Mouse (Mus musculus) liver, embryonic 11.5 days (tissue): ENCODE data around the gene Lrmp. TPM values are rescaled to one million over a fixed set of nuclear protein-coding genes. Genes with fewer than 3 reads are reported as not detected.

Experiments used
- ATAC-seq: fragments of 200-750 bp; cut with Nextera tagmentation; replicated peaks from 2 replicates; pipeline ENCODE4 v1.8.0; 2017; ENCODE audit warnings: moderate number of reproducible peaks, mild to moderate bottlenecking, moderate TSS enrichment, moderate library complexity; ENCODE audit not compliant: low FRiP score
- DNase-seq: peaks from one replicate; pipeline ENCODE4 v3.0.0-alpha.2; 2017; ENCODE audit warnings: low spot score
- H3K27ac ChIP-seq: fragments of 300-500 bp; sonication (generic); 2 replicates; pipeline ENCODE4 v1.5.1; 2014; ENCODE audit warnings: mild to moderate bottlenecking, low read depth, low read length, control low read depth
- H3K27me3 ChIP-seq: fragments of 300-500 bp; sonication (generic); replicated peaks from 2 replicates; pipeline ENCODE4 v1.6.1; 2014; ENCODE audit warnings: low read length, mixed read lengths; ENCODE audit not compliant: control insufficient read depth, insufficient read depth
- H3K36me3 ChIP-seq: fragments of 300-500 bp; sonication (generic); 2 replicates; pipeline ENCODE4 v1.6.1; 2014; ENCODE audit warnings: mild to moderate bottlenecking, low read length, moderate library complexity, mixed read lengths; ENCODE audit not compliant: control insufficient read depth, insufficient read depth
- H3K4me1 ChIP-seq: fragments of 300-500 bp; sonication (generic); replicated peaks from 2 replicates; pipeline ENCODE4 v1.6.1; 2014; ENCODE audit warnings: low read length, mixed read lengths; ENCODE audit not compliant: control insufficient read depth, insufficient read depth
- H3K4me2 ChIP-seq: fragments of 300-500 bp; sonication (generic); 2 replicates; pipeline ENCODE4 v1.6.1; 2014; ENCODE audit warnings: mild to moderate bottlenecking, control low read depth, moderate library complexity
- H3K4me3 ChIP-seq: fragments of 300-500 bp; sonication (generic); 2 replicates; pipeline ENCODE4 v1.5.1; 2014; ENCODE audit warnings: low read depth, low read length, control low read depth
- H3K9ac ChIP-seq: fragments of 300-500 bp; sonication (generic); 2 replicates; pipeline ENCODE4 v1.6.1; 2014; ENCODE audit warnings: low read depth, low read length, control low read depth
- H3K9me3 ChIP-seq: fragments of 300-500 bp; sonication (generic); 2 replicates; pipeline ENCODE4 v1.6.1; 2016; ENCODE audit warnings: low read length, inconsistent platforms, mixed read lengths; ENCODE audit not compliant: control insufficient read depth
- WGBS: fragments of 180-500 bp; shearing (Covaris S2); extraction: QIAGEN DNeasy Blood & Tissue Kit; methylation state at CpG from one replicate; pipeline ENCODE4 v1.1.7; 2014; 5-methylcytosine and 5-hydroxymethylcytosine counted together
- polyA plus RNA-seq: library from polyadenylated mRNA; unstranded; fragments of >200 nt; fragmentation: Nextera tagmentation; extraction: Ambion mirVana; gene quantifications from 2 replicates; pipeline ENCODE4 v1.2.1, GENCODE M21; 2014

The Lrmp gene
- polyA plus RNA-seq, result 27.1 and 28.8 TPM in 2 replicates

DNA sequence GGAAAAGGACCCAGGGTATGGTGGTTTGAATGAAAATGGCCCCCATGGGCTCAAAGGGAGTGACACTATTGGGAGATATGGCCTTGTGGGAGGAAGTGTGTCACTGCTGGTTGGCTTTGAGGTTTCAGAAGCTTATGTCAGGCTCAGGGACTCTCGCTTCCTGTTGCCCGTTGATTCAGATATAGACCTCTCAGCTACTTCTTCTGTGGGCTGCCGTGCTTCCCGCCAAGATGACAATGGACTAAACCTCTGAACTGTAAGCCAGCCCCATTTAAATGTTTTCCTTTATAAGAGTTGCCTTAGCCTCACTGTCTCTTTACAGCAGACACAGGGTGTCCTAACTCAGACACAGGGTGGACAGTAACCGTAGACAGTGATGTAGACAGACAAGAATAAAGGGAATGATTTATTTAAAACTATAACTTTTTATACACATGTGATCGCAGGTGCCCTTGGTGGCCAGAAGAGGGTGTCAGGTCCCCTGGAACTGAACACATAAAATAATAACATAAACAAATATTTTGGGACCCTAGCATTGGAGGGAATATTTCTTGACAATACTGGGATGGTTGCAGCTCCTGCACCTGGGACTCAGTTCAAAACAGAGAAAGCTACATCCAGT is at the start of gene Lrmp:
Lrmp (plus strand) TSS at position 178 of the 622 bp plus-strand sequence.
- H3K4me1 ChIP-seq, result peaks cover 17% of the 10 kb centered on the region
- H3K36me3 ChIP-seq, result no peaks in the 10 kb centered on the region
- ATAC-seq, result no peak; the same call in 1 of the 2 replicates
- H3K9me3 ChIP-seq, result no peaks in the 10 kb centered on the region
- no peak for DNase-seq
- peak within 1 kb of the TSS; percentile 12; the same call in 1 of the 2 replicates for H3K4me2 ChIP-seq
- H3K27me3 ChIP-seq, result no peaks in the 10 kb centered on the region
- H3K27ac ChIP-seq, result peak within 1 kb of the TSS; percentile 69
- H3K4me3 ChIP-seq, result no peak within 1 kb of the TSS
- 0 out of 2 replicates have a peak within 1 kb of the TSS, but pooled peaks have one; percentile 27 for H3K9ac ChIP-seq
- 52% methylated on average over 6 of the region's 6 CpGs for WGBS

DNA sequence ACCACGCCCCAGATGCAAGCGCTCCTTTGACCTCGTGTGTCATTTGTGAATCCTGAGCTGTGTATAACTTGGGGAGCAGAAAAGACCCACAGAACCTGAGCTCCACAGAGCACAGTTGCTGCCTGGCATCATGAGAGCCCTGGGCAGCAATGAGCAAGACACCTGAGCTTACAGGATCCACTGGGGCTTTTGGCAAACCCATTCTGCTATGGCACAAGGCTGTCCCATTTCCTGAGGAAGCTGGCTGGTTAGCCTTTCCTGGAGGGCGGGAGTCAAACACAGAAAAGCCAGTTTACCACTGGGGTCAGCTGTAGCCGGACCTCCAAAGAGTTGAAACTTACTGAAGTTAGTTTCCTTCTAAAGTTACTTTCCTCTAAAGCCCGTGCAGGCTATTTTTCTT is 49.0 kb upstream of the Lrmp start:
- peak; percentile 18 for DNase-seq
- Histone ChIP-seq H3K4me2 (no peak overlapping the region), H3K36me3 (no peaks in the 10 kb centered on the region), H3K4me3 (no peak overlapping the region), H3K4me1 (no peaks in the 10 kb centered on the region), H3K27ac (no peak overlapping the region), H3K9ac (no peak overlapping the region), H3K27me3 (no peaks in the 10 kb centered on the region), H3K9me3 (no peaks in the 10 kb centered on the region)
- WGBS, result 62% methylated on average over 6 of the region's 6 CpGs
- no peak for ATAC-seq

DNA sequence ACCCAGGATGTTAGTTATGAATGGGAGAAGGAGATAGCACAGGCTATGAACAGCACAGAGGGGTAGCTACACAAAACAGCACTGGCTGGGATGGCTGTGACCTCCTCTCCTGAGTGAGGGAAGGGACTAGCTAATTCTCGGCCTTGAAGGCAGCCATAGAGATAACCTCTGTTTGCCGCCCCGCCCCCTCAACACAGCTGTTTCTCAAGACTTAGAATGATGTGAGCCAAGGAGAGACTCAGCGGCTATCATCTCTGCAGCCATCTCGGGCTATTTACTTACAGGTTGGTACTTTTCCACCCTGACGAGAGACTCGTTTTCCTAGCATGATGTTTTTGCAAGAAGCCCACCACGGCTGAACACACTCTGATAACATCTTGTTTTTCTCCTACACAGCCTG is 47.8 kb upstream of the Lrmp start:
- Histone ChIP-seq H3K4me2 (no peak overlapping the region), H3K27ac (no peak overlapping the region), H3K4me1 (no peaks in the 10 kb centered on the region), H3K9ac (no peak overlapping the region), H3K27me3 (no peaks in the 10 kb centered on the region), H3K9me3 (no peaks in the 10 kb centered on the region), H3K36me3 (no peaks in the 10 kb centered on the region), H3K4me3 (no peak overlapping the region)
- ATAC-seq (no peak), DNase-seq (peak; percentile 30)
- WGBS, result 56% methylated on average over 8 of the region's 8 CpGs

DNA sequence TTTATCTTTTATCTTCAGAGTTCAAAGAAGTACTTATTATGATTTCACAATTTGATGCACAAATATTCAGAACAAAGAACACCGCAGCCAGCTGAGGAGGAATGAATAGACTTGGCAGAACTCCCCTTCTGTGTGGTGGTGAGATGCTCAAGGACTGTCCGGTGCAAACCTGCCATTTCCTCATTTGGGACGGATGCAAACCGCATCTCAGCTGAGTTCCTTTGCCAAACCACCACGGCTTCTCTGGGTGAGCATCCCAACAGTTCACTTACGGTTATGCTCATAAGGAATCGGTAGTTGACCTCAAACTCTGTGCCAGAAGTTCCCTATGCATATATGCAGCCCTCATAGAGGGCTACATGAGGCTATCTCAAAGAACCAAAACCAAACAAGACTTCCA is 46.1 kb upstream of the Lrmp start:
- H3K27me3 ChIP-seq, result peaks cover 7% of the 10 kb centered on the region
- no peak overlapping the region for H3K9ac ChIP-seq
- no peak overlapping the region for H3K4me2 ChIP-seq
- H3K9me3 ChIP-seq, result no peaks in the 10 kb centered on the region
- H3K27ac ChIP-seq, result no peak overlapping the region
- DNase-seq, result no peak
- H3K4me1 ChIP-seq, result no peaks in the 10 kb centered on the region
- ATAC-seq, result no peak
- WGBS, result 77% methylated on average over 7 of the region's 7 CpGs
- H3K4me3 ChIP-seq, result no peak overlapping the region
- no peaks in the 10 kb centered on the region for H3K36me3 ChIP-seq

DNA sequence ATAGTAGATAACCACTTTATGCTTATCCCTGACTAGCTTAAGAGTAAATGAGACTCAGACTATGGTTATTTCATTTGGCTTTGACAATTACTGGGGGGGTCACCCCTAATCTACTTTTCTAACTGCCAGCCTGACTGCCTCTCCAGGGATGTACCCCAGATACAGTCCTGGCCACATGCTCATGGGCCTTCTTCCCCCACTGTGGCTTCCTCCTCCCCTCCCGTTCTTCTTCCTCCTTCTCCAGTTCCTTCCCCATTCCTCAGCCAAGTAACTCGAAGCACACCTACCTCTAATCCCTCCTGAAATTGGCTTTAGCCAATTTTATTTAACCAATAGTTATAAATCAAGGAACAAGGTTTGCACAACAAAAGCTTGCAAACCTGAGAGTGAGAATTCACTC is 45.5 kb upstream of the Lrmp start:
- no peak for DNase-seq
- Histone ChIP-seq H3K36me3 (no peaks in the 10 kb centered on the region), H3K9me3 (no peaks in the 10 kb centered on the region)

DNA sequence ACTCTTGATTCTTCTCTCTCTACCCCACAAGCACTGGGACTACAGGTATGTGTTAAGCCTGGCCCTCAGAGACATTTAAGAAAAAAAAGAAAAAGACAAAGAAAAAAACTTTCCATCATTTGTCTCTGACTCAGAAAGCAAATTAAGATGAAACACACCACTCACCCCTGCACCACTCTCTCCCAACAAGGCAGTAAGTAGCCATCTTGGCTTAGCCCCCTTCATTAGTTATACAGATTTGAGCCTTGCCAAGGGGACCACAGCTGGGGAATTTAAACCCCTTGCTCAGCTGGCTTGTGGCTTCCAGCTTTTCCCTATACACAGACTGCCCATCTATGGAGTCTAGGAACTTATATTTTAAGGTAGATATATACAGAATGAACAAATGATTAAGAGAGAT is 41.0 kb upstream of the Lrmp start:
- Histone ChIP-seq H3K27me3 (peaks cover 38% of the 10 kb centered on the region), H3K4me3 (no peak overlapping the region)

More for the DNA sequence above, 45.5 kb upstream of the Lrmp start:
- H3K27ac ChIP-seq, result no peak overlapping the region
- no peak overlapping the region for H3K9ac ChIP-seq
- H3K4me1 ChIP-seq, result no peaks in the 10 kb centered on the region
- ATAC-seq, result no peak
- WGBS, result 50% methylated on average over 2 of the region's 2 CpGs
- H3K4me3 ChIP-seq, result no peak overlapping the region
- peaks cover 11% of the 10 kb centered on the region for H3K27me3 ChIP-seq
- H3K4me2 ChIP-seq, result no peak overlapping the region

DNA sequence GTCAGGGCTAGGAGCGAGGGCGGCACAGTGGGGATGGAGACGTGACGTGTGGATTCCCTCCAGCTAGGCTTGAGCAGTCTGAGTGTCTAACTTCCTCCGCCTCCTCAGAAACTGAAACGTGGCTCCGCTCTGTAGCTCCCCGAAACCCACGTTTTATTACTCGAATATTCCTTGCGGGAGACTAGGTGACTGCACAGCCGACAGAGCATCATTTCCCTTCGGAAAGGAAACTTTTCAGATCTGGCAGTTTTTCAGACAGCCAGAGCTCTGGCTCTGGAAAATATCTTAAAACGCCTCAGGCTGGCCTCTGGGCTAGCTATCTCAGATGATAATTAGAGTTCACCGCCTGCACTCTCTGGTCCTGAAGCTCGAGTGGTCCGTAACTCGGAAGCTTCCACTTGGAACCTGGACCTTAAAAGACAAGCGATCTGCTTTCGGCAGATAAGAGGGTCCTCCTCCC is 40.3 kb upstream of the Lrmp start:
- Histone ChIP-seq H3K9me3 (no peaks in the 10 kb centered on the region), H3K27ac (no peak overlapping the region), H3K36me3 (no peaks in the 10 kb centered on the region), H3K9ac (0 out of 2 replicates have a peak overlapping the region, but pooled peaks have one; percentile 16), H3K4me2 (peak overlapping the region; percentile 64), H3K4me3 (peak overlapping the region; percentile 40), H3K4me1 (no peaks in the 10 kb centered on the region), H3K27me3 (peaks cover 38% of the 10 kb centered on the region)
- WGBS, result 2% methylated on average over 20 of the region's 20 CpGs
- ATAC-seq (no peak), DNase-seq (peak; percentile 34)

More for the DNA sequence above, 41.0 kb upstream of the Lrmp start:
- no peak overlapping the region for H3K27ac ChIP-seq
- no peaks in the 10 kb centered on the region for H3K9me3 ChIP-seq
- H3K4me1 ChIP-seq, result no peaks in the 10 kb centered on the region
- no peak overlapping the region for H3K4me2 ChIP-seq
- DNase-seq, result peak; percentile 28
- ATAC-seq, result no peak
- H3K9ac ChIP-seq, result no peak overlapping the region
- no peaks in the 10 kb centered on the region for H3K36me3 ChIP-seq

DNA sequence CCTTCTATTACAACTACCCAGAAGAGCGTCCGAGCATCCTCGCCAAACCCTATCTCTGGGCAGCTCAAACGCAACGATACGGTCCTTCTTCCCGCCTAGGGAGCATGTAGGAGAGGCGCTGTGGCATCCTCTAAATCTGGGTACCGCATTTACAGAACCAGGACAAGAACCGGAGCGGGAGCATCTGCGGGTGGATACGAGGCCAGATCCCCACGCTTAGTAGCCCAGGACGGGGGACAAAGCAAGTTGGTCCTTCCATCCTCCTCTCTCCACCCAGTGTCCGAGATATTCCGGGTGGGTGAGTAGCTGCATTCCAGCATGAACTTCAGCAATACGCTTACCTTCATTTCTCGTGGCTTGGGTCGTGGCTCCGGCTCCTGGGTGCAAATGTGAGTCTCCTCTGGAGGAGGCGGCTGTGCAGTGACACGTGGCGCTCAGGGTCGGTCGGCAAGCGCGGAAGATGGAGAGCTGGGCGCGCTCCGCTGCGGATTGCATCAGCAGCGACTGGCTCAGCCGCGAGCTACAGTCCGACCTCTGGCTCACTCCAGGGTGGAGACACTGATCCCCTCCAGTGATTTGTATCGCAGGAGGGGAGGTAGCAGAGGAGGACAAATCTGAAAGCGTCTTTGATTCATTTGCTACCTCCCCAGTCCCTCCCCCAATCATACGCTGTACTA is 39.8 kb upstream of the Lrmp start, which contains the start of gene Bcat1:
Bcat1 (minus strand) TSS at position 637 of the 677 bp plus-strand sequence.
- Histone ChIP-seq H3K9me3 (no peaks in the 10 kb centered on the region), H3K4me3 (peak within 1 kb of the TSS; percentile 40), H3K36me3 (no peaks in the 10 kb centered on the region), H3K27me3 (peaks cover 38% of the 10 kb centered on the region), H3K4me1 (no peaks in the 10 kb centered on the region), H3K27ac (no peak within 1 kb of the TSS), H3K9ac (0 out of 2 replicates have a peak within 1 kb of the TSS, but pooled peaks have one; percentile 16), H3K4me2 (peak within 1 kb of the TSS; percentile 64)
- DNase-seq (peak; percentile 47), ATAC-seq (no peak; the same call in 1 of the 2 replicates)
- under 1% methylated on average over 39 of the region's 39 CpGs for WGBS
